Mouse (Mus musculus): Measurements from ENCODE around the gene Patl1. TPM values are rescaled to one million over a fixed set of nuclear protein-coding genes. Genes with fewer than 3 reads are reported as not detected.

Patl1 gene
- polyA plus RNA-seq (2012; rRNA removed; ENCODE audit: low replicate concordance), result 15.0 and 25.6 TPM in 2 replicates

DNA sequence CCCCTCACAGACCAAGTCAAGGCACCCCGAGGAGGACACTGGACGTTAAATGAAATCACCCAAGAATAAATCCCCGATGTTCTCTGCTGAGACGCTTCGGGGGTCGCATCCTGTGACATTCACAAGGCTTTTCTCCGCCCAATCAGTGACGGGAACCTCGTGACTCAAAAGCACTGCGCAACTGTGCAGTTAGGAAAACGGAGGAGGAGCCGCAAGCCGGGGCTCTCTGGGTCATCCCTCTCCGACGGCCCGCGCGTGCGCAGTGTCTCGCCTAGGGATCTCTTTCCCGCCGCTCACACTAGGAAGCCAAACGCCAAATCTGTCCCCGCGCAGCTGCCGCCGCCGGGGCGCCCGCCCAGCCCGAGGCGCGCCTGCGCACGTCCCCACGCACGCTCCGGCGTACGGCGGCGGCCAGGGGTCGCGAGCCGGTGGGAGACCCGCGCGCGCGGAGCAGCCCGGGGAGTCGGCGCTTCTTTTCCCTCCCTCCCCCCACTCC lies at the start of gene Patl1:
Gene Patl1, plus strand, starts transcription at position 363 of the 496 bp plus-strand sequence.

DNA sequence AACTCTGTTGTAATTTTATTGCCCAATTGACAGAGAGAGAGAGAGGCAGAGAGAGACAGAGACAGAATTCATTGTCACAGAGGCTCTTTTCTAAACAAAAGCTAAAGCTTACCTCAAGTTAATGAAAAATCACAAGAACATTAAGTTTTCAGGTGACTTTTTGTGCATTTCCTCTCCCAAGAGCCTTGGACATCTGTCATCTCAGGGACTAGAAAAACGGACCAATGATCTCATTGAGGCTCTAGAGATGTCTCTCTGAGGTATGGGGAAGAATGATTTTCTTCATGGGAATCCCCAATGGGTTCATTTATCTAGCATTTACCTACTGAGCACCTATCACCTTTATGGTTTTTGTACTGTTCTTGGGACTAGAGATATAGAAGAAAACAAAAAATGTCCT lies 37.2 kb upstream of the Patl1 start, which contains the start of gene Olfr1419:
Gene Olfr1419, minus strand, starts transcription at position 101 of the 400 bp plus-strand sequence.

DNA sequence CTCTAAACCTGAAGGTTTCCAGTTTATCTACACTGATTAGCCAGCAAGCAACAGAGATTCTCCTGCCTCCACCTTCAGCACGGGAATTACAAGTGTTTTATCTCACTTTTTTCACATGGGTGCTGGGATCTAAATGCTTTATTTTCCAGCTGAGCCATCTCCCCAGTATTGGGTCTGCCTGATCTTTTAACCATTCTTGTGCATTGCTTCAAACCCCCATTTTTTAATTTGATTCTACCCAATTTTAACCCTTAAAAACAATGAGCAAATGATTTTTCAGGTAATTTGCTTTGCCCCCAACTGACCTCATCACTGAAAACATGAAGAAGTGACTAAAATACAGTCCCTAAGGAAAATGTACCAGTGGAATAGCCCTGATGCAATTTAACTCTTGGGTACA lies 25.9 kb upstream of the Patl1 start, which contains the start of gene Olfr1420:
Gene Olfr1420, plus strand, starts transcription at position 301 of the 400 bp plus-strand sequence.

DNA sequence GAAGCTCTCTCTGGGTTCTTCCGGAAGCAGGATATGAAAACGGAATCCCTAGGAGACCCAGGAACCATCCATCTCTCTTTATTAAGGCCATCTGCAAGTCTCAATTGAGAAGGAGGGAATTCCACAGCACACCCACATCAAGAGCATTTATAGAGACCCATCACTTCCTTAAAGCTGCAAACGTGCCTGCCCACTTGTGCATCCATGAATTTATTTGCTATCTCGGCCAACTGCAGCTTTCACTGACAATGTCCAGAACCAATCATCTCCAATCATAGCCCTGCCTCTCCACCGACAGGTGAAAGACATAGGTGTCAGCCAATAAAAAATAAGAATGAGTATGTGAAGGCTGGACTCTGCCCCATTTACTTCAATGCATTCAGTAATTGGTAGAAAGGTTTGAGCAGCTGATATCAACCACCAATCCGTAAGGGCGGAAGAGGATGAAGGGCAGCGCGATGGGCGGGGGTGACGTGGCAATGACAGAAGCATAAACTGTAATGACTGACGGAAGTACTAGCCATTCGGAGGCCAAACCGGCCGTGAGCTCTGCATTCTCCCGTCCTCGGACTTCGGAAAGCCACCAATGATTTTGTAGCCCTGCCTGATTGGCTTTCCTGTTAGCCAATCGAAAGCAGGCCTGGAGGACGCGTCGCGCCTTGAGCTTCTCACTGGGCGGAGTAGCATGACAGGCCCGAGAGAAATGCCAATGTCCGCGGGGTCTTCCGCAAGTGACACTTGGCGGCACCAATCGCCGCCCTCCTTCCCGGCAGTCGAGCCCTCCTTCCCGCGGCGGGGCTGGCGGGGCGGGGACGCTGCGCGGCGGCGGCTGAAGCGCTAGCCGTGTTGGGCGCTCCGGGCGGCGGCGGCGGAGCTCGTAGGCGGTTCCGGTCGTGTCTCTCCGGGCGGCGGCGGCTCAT lies 53.1 kb downstream of the Patl1 start, which contains the start of gene Osbp:
Gene Osbp, plus strand, starts transcription at position 919 of the 920 bp plus-strand sequence.

Other genes with a start within 250 kb of the Patl1 start
- gene Oosp1, start 221.2 kb upstream of the Patl1 start, polyA plus RNA-seq (2012; rRNA removed; ENCODE audit: low replicate concordance), result not detected in 2 replicates
- gene Oosp3, start 215.3 kb upstream of the Patl1 start, polyA plus RNA-seq (2012; rRNA removed; ENCODE audit: low replicate concordance), result not detected in 2 replicates
- gene Gif, start 164.8 kb upstream of the Patl1 start, polyA plus RNA-seq (2012; rRNA removed; ENCODE audit: low replicate concordance), result not detected in 2 replicates
- gene Mrpl16, start 142.0 kb upstream of the Patl1 start, polyA plus RNA-seq (2012; rRNA removed; ENCODE audit: low replicate concordance), result 7.6 and 15.1 TPM in 2 replicates
- gene Stx3, start 93.0 kb upstream of the Patl1 start, polyA plus RNA-seq (2012; rRNA removed; ENCODE audit: low replicate concordance), result 4.6 and 6.8 TPM in 2 replicates
- not detected in 2 replicates for gene Olfr1417, start 73.2 kb upstream of the Patl1 start, polyA plus RNA-seq (2012; rRNA removed; ENCODE audit: low replicate concordance)
- not detected in 2 replicates for gene Olfr1418, start 51.3 kb upstream of the Patl1 start, polyA plus RNA-seq (2012; rRNA removed; ENCODE audit: low replicate concordance)
- not detected in 2 replicates for gene Olfr1419, start 37.3 kb upstream of the Patl1 start, polyA plus RNA-seq (2012; rRNA removed; ENCODE audit: low replicate concordance)
- not detected in 2 replicates for gene Olfr1420, start 25.8 kb upstream of the Patl1 start, polyA plus RNA-seq (2012; rRNA removed; ENCODE audit: low replicate concordance)
- gene Osbp, start 53.5 kb downstream of the Patl1 start, polyA plus RNA-seq (2012; rRNA removed; ENCODE audit: low replicate concordance), result 10.3 and 21.0 TPM in 2 replicates
- gene Olfr1423, start 128.9 kb downstream of the Patl1 start, polyA plus RNA-seq (2012; rRNA removed; ENCODE audit: low replicate concordance), result not detected in 2 replicates
- not detected in 2 replicates for gene Olfr1424, start 150.3 kb downstream of the Patl1 start, polyA plus RNA-seq (2012; rRNA removed; ENCODE audit: low replicate concordance)
- gene Olfr1425, start 165.3 kb downstream of the Patl1 start, polyA plus RNA-seq (2012; rRNA removed; ENCODE audit: low replicate concordance), result not detected in 2 replicates
- gene Olfr1426, start 179.6 kb downstream of the Patl1 start, polyA plus RNA-seq (2012; rRNA removed; ENCODE audit: low replicate concordance), result not detected in 2 replicates
- not detected in 2 replicates for gene Olfr1427, start 190.9 kb downstream of the Patl1 start, polyA plus RNA-seq (2012; rRNA removed; ENCODE audit: low replicate concordance)
- not detected in 2 replicates for gene Olfr1428, start 203.5 kb downstream of the Patl1 start, polyA plus RNA-seq (2012; rRNA removed; ENCODE audit: low replicate concordance)
- gene Olfr76, start 210.8 kb downstream of the Patl1 start, polyA plus RNA-seq (2012; rRNA removed; ENCODE audit: low replicate concordance), result not detected in 2 replicates

All from mammary gland, adult 2 months (tissue).